Mouse (Mus musculus): ENCODE measurements at regions not wholly inside any gene's neighbourhood (a gene's known extent, or its start where the extent isn't known, plus 50 kb on each side); places are given as distances from the start of the nearest gene placed in this dataset.

- no peak for ATAC-seq (replicated peaks in 1 of 2; ENCODE audit: insufficient read depth in 1 of 2, low FRiP score in 2 of 2, low TSS enrichment in 1 of 2, low read depth in 1 of 2, poor library complexity in 2 of 2, severe bottlenecking in 2 of 2)
These were observed 114.2 kb upstream of the Foxa2 start for GRCm38 (mm10) chr2:148160997-148161396.

- ATAC-seq (replicated peaks in 1 of 2; ENCODE audit: insufficient read depth in 1 of 2, low FRiP score in 2 of 2, low TSS enrichment in 1 of 2, low read depth in 1 of 2, poor library complexity in 2 of 2, severe bottlenecking in 2 of 2), result no peak
These were observed 115.2 kb upstream of the Foxa2 start for GRCm38 (mm10) chr2:148161966-148162365.

GRCm38 (mm10) chr2:148162562-148162961, 115.8 kb upstream of the Foxa2 start:
- no peak for ATAC-seq (replicated peaks in 1 of 2; ENCODE audit: insufficient read depth in 1 of 2, low FRiP score in 2 of 2, low TSS enrichment in 1 of 2, low read depth in 1 of 2, poor library complexity in 2 of 2, severe bottlenecking in 2 of 2)

- no peak for ATAC-seq (replicated peaks in 1 of 2; ENCODE audit: insufficient read depth in 1 of 2, low FRiP score in 2 of 2, low TSS enrichment in 1 of 2, low read depth in 1 of 2, poor library complexity in 2 of 2, severe bottlenecking in 2 of 2)
These were observed 124.3 kb upstream of the Foxa2 start for GRCm38 (mm10) chr2:148171113-148171512.

- no peak for ATAC-seq (replicated peaks in 1 of 2; ENCODE audit: insufficient read depth in 1 of 2, low FRiP score in 2 of 2, low TSS enrichment in 1 of 2, low read depth in 1 of 2, poor library complexity in 2 of 2, severe bottlenecking in 2 of 2)
These were observed 124.9 kb upstream of the Foxa2 start for GRCm38 (mm10) chr2:148171699-148172098.

GRCm38 (mm10) chr2:148175251-148175927, 128.6 kb upstream of the Foxa2 start:
- ATAC-seq (replicated peaks in 1 of 2; ENCODE audit: insufficient read depth in 1 of 2, low FRiP score in 2 of 2, low TSS enrichment in 1 of 2, low read depth in 1 of 2, poor library complexity in 2 of 2, severe bottlenecking in 2 of 2), result no peak

GRCm38 (mm10) chr2:148180245-148180644, 133.5 kb upstream of the Foxa2 start:
- no peak for ATAC-seq (replicated peaks in 1 of 2; ENCODE audit: insufficient read depth in 1 of 2, low FRiP score in 2 of 2, low TSS enrichment in 1 of 2, low read depth in 1 of 2, poor library complexity in 2 of 2, severe bottlenecking in 2 of 2)

- ATAC-seq (replicated peaks in 1 of 2; ENCODE audit: insufficient read depth in 1 of 2, low FRiP score in 2 of 2, low TSS enrichment in 1 of 2, low read depth in 1 of 2, poor library complexity in 2 of 2, severe bottlenecking in 2 of 2), result no peak
These were observed 134.7 kb upstream of the Foxa2 start for GRCm38 (mm10) chr2:148181518-148181917.

GRCm38 (mm10) chr2:148182492-148183052, 135.8 kb upstream of the Foxa2 start:
- ATAC-seq (replicated peaks in 1 of 2; ENCODE audit: insufficient read depth in 1 of 2, low FRiP score in 2 of 2, low TSS enrichment in 1 of 2, low read depth in 1 of 2, poor library complexity in 2 of 2, severe bottlenecking in 2 of 2), result no peak

GRCm38 (mm10) chr2:148184801-148185212, 138.0 kb upstream of the Foxa2 start:
- peak; percentile 42 to 72; a peak in 2 of 4 replicates for ATAC-seq (replicated peaks in 1 of 2; ENCODE audit: insufficient read depth in 1 of 2, low FRiP score in 2 of 2, low TSS enrichment in 1 of 2, low read depth in 1 of 2, poor library complexity in 2 of 2, severe bottlenecking in 2 of 2)

- no peak for ATAC-seq (replicated peaks in 1 of 2; ENCODE audit: insufficient read depth in 1 of 2, low FRiP score in 2 of 2, low TSS enrichment in 1 of 2, low read depth in 1 of 2, poor library complexity in 2 of 2, severe bottlenecking in 2 of 2)
These were observed 139.7 kb upstream of the Foxa2 start for GRCm38 (mm10) chr2:148186363-148186991.

- ATAC-seq (replicated peaks in 1 of 2; ENCODE audit: insufficient read depth in 1 of 2, low FRiP score in 2 of 2, low TSS enrichment in 1 of 2, low read depth in 1 of 2, poor library complexity in 2 of 2, severe bottlenecking in 2 of 2), result no peak
These were observed 142.1 kb upstream of the Foxa2 start for GRCm38 (mm10) chr2:148188865-148189264.

GRCm38 (mm10) chr2:148189287-148189686, 142.5 kb upstream of the Foxa2 start:
- no peak for ATAC-seq (replicated peaks in 1 of 2; ENCODE audit: insufficient read depth in 1 of 2, low FRiP score in 2 of 2, low TSS enrichment in 1 of 2, low read depth in 1 of 2, poor library complexity in 2 of 2, severe bottlenecking in 2 of 2)

GRCm38 (mm10) chr2:148192946-148193345, 146.2 kb upstream of the Foxa2 start:
- no peak for ATAC-seq (replicated peaks in 1 of 2; ENCODE audit: insufficient read depth in 1 of 2, low FRiP score in 2 of 2, low TSS enrichment in 1 of 2, low read depth in 1 of 2, poor library complexity in 2 of 2, severe bottlenecking in 2 of 2)

- no peak for ATAC-seq (replicated peaks in 1 of 2; ENCODE audit: insufficient read depth in 1 of 2, low FRiP score in 2 of 2, low TSS enrichment in 1 of 2, low read depth in 1 of 2, poor library complexity in 2 of 2, severe bottlenecking in 2 of 2)
These were observed 150.7 kb upstream of the Foxa2 start for GRCm38 (mm10) chr2:148197375-148198015.

GRCm38 (mm10) chr2:148206633-148207032, 159.9 kb upstream of the Foxa2 start:
- no peak for ATAC-seq (replicated peaks in 1 of 2; ENCODE audit: insufficient read depth in 1 of 2, low FRiP score in 2 of 2, low TSS enrichment in 1 of 2, low read depth in 1 of 2, poor library complexity in 2 of 2, severe bottlenecking in 2 of 2)

- no peak for ATAC-seq (replicated peaks in 1 of 2; ENCODE audit: insufficient read depth in 1 of 2, low FRiP score in 2 of 2, low TSS enrichment in 1 of 2, low read depth in 1 of 2, poor library complexity in 2 of 2, severe bottlenecking in 2 of 2)
These were observed 164.0 kb upstream of the Foxa2 start for GRCm38 (mm10) chr2:148210813-148211212.

- ATAC-seq (replicated peaks in 1 of 2; ENCODE audit: insufficient read depth in 1 of 2, low FRiP score in 2 of 2, low TSS enrichment in 1 of 2, low read depth in 1 of 2, poor library complexity in 2 of 2, severe bottlenecking in 2 of 2), result no peak
These were observed 170.4 kb upstream of the Foxa2 start for GRCm38 (mm10) chr2:148217136-148217535.
